Mouse (Mus musculus): ENCODE results near the gene Mef2c. TPM values are rescaled to one million over a fixed set of nuclear protein-coding genes. Genes with fewer than 3 reads are reported as not detected.
A peak's percentile ranks its signal among the peaks of the same experiment; 100 is the strongest.

Gene Mef2c
- polyA plus RNA-seq, 1 experiment, result 14.3 TPM

GRCm38 (mm10) chr13:83507687-83508086 is 3.9 kb downstream of the Mef2c start:
- H3K27ac ChIP-seq (replicated peaks; ENCODE audit: low read depth, low read length), result no peak overlapping the region
- no peaks in the 10 kb centered on the region for H3K4me1 ChIP-seq (ENCODE audit: control insufficient read depth, insufficient read depth, insufficient read length, low read length)
- H3K4me3 ChIP-seq (ENCODE audit: insufficient read depth, low read depth, low read length), result no peak overlapping the region

- Histone ChIP-seq H3K27ac (replicated peaks; ENCODE audit: low read depth, low read length) (no peak overlapping the region), H3K4me1 (ENCODE audit: control insufficient read depth, insufficient read depth, insufficient read length, low read length) (no peaks in the 10 kb centered on the region), H3K4me3 (ENCODE audit: insufficient read depth, low read depth, low read length) (no peak overlapping the region)
Observed at GRCm38 (mm10) chr13:83515013-83515547, 11.2 kb downstream of the Mef2c start.

GRCm38 (mm10) chr13:83517660-83518609 is 14.1 kb downstream of the Mef2c start:
- Histone ChIP-seq H3K4me3 (ENCODE audit: insufficient read depth, low read depth, low read length) (peak overlapping the region; percentile 68), H3K27ac (replicated peaks; ENCODE audit: low read depth, low read length) (peak overlapping the region; percentile 67), H3K4me1 (ENCODE audit: control insufficient read depth, insufficient read depth, insufficient read length, low read length) (peaks cover 2% of the 10 kb centered on the region; the same call in 1 of the 2 replicates)

DNA sequence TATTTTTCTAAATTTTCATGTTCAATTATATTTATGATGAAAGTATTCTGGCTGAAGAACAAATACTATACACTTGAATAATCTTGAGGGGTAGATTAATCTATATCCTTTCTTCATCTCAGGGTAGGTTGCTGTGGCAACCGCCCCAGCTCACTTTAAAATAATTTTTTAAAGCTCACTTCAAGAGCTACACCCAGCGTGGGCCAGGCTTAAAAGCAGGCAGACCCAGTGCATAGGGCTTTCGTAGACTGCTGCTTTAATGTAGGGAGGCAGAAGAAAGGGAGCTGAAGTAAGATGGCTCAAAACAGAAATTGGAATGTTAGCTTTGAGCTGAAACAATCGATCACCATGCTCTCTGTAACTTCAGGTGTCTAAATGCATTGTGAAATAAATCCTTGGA is 17.0 kb downstream of the Mef2c start:
- H3K4me1 ChIP-seq (ENCODE audit: control insufficient read depth, insufficient read depth, insufficient read length, low read length), result peaks cover 2% of the 10 kb centered on the region; the same call in 1 of the 2 replicates
- no peak overlapping the region for H3K27ac ChIP-seq (replicated peaks; ENCODE audit: low read depth, low read length)
- no peak overlapping the region for H3K4me3 ChIP-seq (ENCODE audit: insufficient read depth, low read depth, low read length)

DNA sequence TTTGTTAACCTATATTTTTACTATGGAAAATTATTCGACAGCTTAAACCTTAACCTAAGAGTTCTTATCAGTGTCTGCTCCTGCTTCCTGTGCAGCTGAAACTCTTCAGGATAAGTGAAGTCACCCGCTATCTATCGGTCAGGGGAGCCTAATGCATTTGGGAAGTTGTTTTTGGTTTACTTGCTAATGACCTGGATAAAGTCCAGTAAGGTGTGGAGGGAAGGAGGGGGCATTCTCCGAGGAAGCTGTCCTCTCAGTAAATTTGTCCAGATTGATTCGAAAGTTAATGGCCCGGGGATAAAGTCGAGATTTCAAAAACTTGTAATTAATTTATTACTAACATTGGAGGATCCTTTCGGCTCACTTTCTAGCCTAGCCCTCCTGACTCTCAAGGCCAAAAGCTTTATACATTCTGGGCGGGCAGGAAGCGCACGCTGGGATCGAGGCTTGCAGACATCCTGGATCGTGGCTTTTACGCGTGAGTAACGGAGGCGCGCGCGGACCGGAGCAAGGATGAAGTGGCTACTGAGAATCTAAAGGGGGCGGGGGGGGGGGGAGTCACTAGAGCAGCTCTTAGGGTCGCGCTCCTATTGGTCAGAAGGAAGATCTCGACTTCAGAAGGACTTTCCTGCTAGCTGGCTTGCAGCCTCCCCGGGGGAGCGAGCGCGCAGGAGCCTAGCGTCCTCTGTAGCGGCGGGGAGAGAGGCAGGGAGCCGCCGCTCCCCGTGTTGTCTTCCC is 19.6 kb downstream of the Mef2c start:
- Histone ChIP-seq H3K4me1 (ENCODE audit: control insufficient read depth, insufficient read depth, insufficient read length, low read length) (peaks cover 2% of the 10 kb centered on the region; the same call in 1 of the 2 replicates), H3K27ac (replicated peaks; ENCODE audit: low read depth, low read length) (peak overlapping the region; percentile 87), H3K4me3 (ENCODE audit: insufficient read depth, low read depth, low read length) (peak overlapping the region; percentile 72)

DNA sequence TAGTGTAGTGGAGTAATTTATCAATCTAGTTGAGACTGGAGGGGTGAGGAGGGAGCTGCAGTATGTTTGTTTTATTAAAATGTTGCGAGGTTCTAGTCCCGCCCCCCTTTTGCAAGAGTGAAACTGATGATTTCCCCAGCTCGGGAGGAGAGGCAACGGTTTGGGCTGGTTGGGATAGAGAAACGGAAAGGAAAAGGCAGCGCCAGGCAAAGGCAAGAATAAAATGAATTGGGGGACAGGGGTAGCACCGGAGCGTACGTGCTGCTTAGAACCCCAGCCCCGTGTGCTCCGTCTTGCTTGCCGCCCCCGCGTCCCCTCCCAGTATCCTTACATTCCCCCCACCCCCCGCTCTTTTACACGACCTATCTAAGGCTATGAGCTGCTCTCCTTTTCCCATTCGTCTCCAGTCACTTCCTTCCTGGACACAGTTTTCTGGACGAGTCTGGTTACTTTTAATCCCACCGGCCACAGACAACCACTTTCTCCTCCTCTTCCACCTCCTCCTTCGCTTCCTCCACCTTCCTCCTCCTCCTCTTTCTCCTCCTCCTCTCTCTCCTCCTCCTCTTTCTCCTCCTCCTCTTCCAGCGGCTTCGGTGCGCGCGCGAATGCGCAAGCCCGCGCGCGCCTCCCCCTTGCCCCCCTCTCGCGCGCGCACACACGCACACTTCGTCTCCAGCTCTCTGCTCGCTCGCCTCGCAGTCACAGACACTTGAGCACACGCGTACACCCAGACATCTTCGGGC is 20.5 kb downstream of the Mef2c start:
- peaks cover 2% of the 10 kb centered on the region; the same call in 1 of the 2 replicates for H3K4me1 ChIP-seq (ENCODE audit: control insufficient read depth, insufficient read depth, insufficient read length, low read length)

GRCm38 (mm10) chr13:83524902-83525715 is 21.3 kb downstream of the Mef2c start:
- Histone ChIP-seq H3K27ac (replicated peaks; ENCODE audit: low read depth, low read length) (peak overlapping the region; percentile 87), H3K4me1 (ENCODE audit: control insufficient read depth, insufficient read depth, insufficient read length, low read length) (peaks cover 2% of the 10 kb centered on the region; the same call in 1 of the 2 replicates), H3K4me3 (ENCODE audit: insufficient read depth, low read depth, low read length) (peak overlapping the region; percentile 72)

More for the DNA sequence above, 20.5 kb downstream of the Mef2c start:
- Histone ChIP-seq H3K27ac (replicated peaks; ENCODE audit: low read depth, low read length) (peak overlapping the region; percentile 87), H3K4me3 (ENCODE audit: insufficient read depth, low read depth, low read length) (peak overlapping the region; percentile 72)

DNA sequence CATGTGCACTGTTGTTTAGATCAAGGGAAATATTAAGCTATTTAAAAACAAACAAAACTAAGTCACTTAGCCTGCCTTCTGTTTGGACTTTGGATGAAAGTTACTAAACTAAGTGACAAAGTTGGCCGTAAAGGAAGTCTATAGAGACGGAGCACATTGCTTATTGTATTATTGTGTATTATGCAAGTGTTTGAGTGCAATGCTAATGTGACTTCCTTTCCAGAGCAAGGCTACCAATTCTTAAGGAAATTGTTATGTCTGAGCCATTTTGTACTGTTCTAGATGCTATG is 21.8 kb downstream of the Mef2c start:
- Histone ChIP-seq H3K4me3 (ENCODE audit: insufficient read depth, low read depth, low read length) (peak overlapping the region; percentile 72), H3K27ac (replicated peaks; ENCODE audit: low read depth, low read length) (peak overlapping the region; percentile 87), H3K4me1 (ENCODE audit: control insufficient read depth, insufficient read depth, insufficient read length, low read length) (peaks cover 2% of the 10 kb centered on the region; the same call in 1 of the 2 replicates)

GRCm38 (mm10) chr13:83526066-83526465 is 22.2 kb downstream of the Mef2c start:
- Histone ChIP-seq H3K4me1 (ENCODE audit: control insufficient read depth, insufficient read depth, insufficient read length, low read length) (peaks cover 3% of the 10 kb centered on the region), H3K4me3 (ENCODE audit: insufficient read depth, low read depth, low read length) (peak overlapping the region; percentile 55), H3K27ac (replicated peaks; ENCODE audit: low read depth, low read length) (peak overlapping the region; percentile 73)

GRCm38 (mm10) chr13:83527921-83528320 is 24.1 kb downstream of the Mef2c start:
- H3K27ac ChIP-seq (replicated peaks; ENCODE audit: low read depth, low read length), result peak overlapping the region; percentile 38
- H3K4me1 ChIP-seq (ENCODE audit: control insufficient read depth, insufficient read depth, insufficient read length, low read length), result peaks cover 5% of the 10 kb centered on the region; the same call in 1 of the 2 replicates
- peak overlapping the region; percentile 42; the same call in 1 of the 2 replicates for H3K4me3 ChIP-seq (ENCODE audit: insufficient read depth, low read depth, low read length)

DNA sequence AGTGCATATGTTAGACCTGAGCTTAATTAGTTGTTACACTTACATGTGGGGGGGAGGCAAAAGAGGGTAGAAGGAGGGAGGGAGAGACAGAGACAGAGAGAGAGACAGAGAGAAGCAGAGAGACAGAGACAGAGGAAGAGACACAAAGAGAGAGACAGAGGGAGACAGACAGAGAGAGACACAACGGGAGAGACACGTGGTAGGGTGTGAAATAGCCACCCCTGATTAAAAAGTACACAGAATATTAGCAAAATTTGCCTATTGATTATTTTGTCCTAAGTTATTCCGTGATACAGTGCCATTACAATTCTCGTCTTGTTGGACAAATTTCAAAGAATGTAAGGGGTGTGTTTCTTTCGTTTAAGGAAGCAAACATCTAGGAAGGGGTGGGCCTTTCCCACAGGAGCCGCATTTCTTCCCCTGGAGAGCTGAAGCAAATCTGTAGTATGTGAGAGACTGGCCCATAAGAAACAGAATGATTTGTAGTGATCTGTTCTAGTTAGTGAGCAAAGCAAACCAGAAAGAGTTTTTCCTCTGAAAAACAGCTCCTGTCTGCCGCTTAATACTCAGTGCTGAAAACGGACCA is 26.0 kb downstream of the Mef2c start:
- peak overlapping the region; percentile 49 for H3K4me3 ChIP-seq (ENCODE audit: insufficient read depth, low read depth, low read length)
- peaks cover 5% of the 10 kb centered on the region; the same call in 1 of the 2 replicates for H3K4me1 ChIP-seq (ENCODE audit: control insufficient read depth, insufficient read depth, insufficient read length, low read length)
- peak overlapping the region; percentile 83 for H3K27ac ChIP-seq (replicated peaks; ENCODE audit: low read depth, low read length)

DNA sequence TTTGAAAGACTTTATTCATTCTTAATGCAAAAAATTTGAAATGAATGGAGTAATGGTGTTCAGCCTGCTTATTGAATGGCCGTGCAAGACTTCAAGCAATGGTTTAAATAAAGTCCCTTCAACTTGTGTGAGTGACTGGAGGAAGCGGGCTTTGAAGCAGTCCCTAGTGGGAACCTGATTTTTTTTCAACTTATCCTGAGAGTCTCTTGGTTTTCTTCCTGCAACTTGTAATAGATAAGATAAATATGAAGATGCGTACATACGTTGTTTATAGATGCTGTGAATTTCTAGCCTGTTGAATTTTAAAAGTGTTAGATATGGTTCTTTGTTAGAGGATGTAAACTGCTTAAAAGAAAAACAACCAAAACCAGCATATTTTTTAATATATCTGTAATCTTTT is 27.1 kb downstream of the Mef2c start:
- H3K4me3 ChIP-seq (ENCODE audit: insufficient read depth, low read depth, low read length), result no peak overlapping the region
- peaks cover 5% of the 10 kb centered on the region; the same call in 1 of the 2 replicates for H3K4me1 ChIP-seq (ENCODE audit: control insufficient read depth, insufficient read depth, insufficient read length, low read length)
- no peak overlapping the region for H3K27ac ChIP-seq (replicated peaks; ENCODE audit: low read depth, low read length)

- Histone ChIP-seq H3K4me3 (ENCODE audit: insufficient read depth, low read depth, low read length) (peak overlapping the region; percentile 13; the same call in 1 of the 2 replicates), H3K27ac (replicated peaks; ENCODE audit: low read depth, low read length) (peak overlapping the region; percentile 42), H3K4me1 (ENCODE audit: control insufficient read depth, insufficient read depth, insufficient read length, low read length) (peaks cover 5% of the 10 kb centered on the region; the same call in 1 of the 2 replicates)
Observed at GRCm38 (mm10) chr13:83531968-83532591, 28.2 kb downstream of the Mef2c start.
